Mouse (Mus musculus) myocyte (in vitro differentiated cells): Measurements from ENCODE around the gene Bcl2l11.

Source experiments
- CEBPB ChIP-seq: IDR thresholded peaks from 2 replicates; pipeline ENCODE4 v1.6.1; 2011; ENCODE audit warnings: mild to moderate bottlenecking, moderate library complexity; ENCODE audit not compliant: poor library complexity, insufficient read depth, severe bottlenecking
- E2F4 ChIP-seq: IDR thresholded peaks from one replicate; pipeline ENCODE4 v1.6.1; 2011; ENCODE audit warnings: mild to moderate bottlenecking, control low read depth, moderate library complexity; ENCODE audit not compliant: insufficient read depth
- POLR2A ChIP-seq: IDR thresholded peaks from one replicate; pipeline ENCODE4 v1.6.1; 2011; ENCODE audit warnings: low read depth, mild to moderate bottlenecking, control low read depth, moderate library complexity; ENCODE audit not compliant: insufficient read length
- POLR2AphosphoS2 ChIP-seq: IDR thresholded peaks from one replicate; pipeline ENCODE4 v1.6.1; 2011; ENCODE audit warnings: low read depth, control low read depth; ENCODE audit not compliant: insufficient read length
- SRF ChIP-seq: IDR thresholded peaks from one replicate; pipeline ENCODE4 v1.6.1; 2011; ENCODE audit warnings: low read depth; ENCODE audit not compliant: control insufficient read depth, insufficient read length
- TCF12 ChIP-seq: IDR thresholded peaks from one replicate; pipeline ENCODE4 v1.6.1; 2011; ENCODE audit warnings: mild to moderate bottlenecking, control low read depth; ENCODE audit not compliant: poor library complexity, insufficient read depth, severe bottlenecking
- TCF3 ChIP-seq: IDR thresholded peaks from one replicate; pipeline ENCODE4 v1.6.1; 2011; ENCODE audit warnings: low read depth, control low read depth; ENCODE audit not compliant: insufficient read length
- USF1 ChIP-seq: IDR thresholded peaks from one replicate; pipeline ENCODE4 v1.6.1; 2011; ENCODE audit warnings: low read depth, mild to moderate bottlenecking, control low read depth, moderate library complexity

- TF ChIP-seq SRF (no peak), POLR2A (no peak), TCF3 (no peak), E2F4 (no peak), TCF12 (no peak), USF1 (no peak), CEBPB (no peak), POLR2AphosphoS2 (no peak)
Measured at GRCm38 (mm10) chr2:128137480-128138276, 11.8 kb downstream of the Bcl2l11 start.
